Mouse (Mus musculus) left cerebral cortex, adult 2 months (tissue): ENCODE data around the gene Ugt1a8. TPM values are rescaled to one million over a fixed set of nuclear protein-coding genes. Genes with fewer than 3 reads are reported as not detected.

ENCODE experiments used
- DNase-seq, 2 experiments: peaks; one replicate each; pipeline ENCODE4 v3.0.0; 2021 to 2022; ENCODE audit warnings: low spot score in 2 of 2, mixed read lengths in 1 of 2; ENCODE audit errors: extremely low spot score in 1 of 2
- H3K27ac ChIP-seq: fragments of 200-600 bp; 2 replicates; pipeline ENCODE4 v1.8.1; 2022
- H3K4me3 ChIP-seq: fragments of 200-600 bp; 2 replicates; pipeline ENCODE4 v1.8.1; 2022
- CTCF ChIP-seq: fragments of 200-600 bp; IDR thresholded peaks from 2 replicates; pipeline ENCODE4 v1.8.1; 2022; ENCODE audit warnings: antibody characterized with exemption, mild to moderate bottlenecking, moderate library complexity
- intact Hi-C: fragments of 180-260 bp; cut with DNase I; formaldehyde crosslinking; loops from one replicate; pipeline ENCODE4 v1.15.1; 2025
- total RNA-seq, 2 experiments: library from RNA; stranded (reverse); gene quantifications; 2 replicates each; pipeline ENCODE4 v1.2.3; 2021

Ugt1a8 gene
- total RNA-seq, 2 experiments from 2014 or later: not detected

- peak; percentile 86 to 87 for DNase-seq
- intact Hi-C loops: no loop called here
- peak within 1 kb of the TSS; percentile 45 for H3K4me3 ChIP-seq
- 0 out of 2 replicates have a peak within 1 kb of the TSS, but pooled peaks have one; percentile 44 for H3K27ac ChIP-seq
- no peak; the same call in none of the 2 replicates for TF ChIP-seq CTCF
Measured at GRCm38 (mm10) chr1:88205294-88205922, 117.8 kb downstream of the Ugt1a8 start, which contains the start of gene Dnajb3. Dnajb3 (minus strand) TSS chr1:88205782.

- intact Hi-C loops: no loop called here
- H3K4me3 ChIP-seq: no peak overlapping the region
- DNase-seq: no peak
- no peak for TF ChIP-seq CTCF
- H3K27ac ChIP-seq: no peak overlapping the region
Measured at GRCm38 (mm10) chr1:88206843-88207479, 119.3 kb downstream of the Ugt1a8 start.

- DNase-seq: no peak
- H3K4me3 ChIP-seq: no peak within 1 kb of the TSS
- TF ChIP-seq CTCF: no peak
Measured at GRCm38 (mm10) chr1:88211812-88212211, 124.2 kb downstream of the Ugt1a8 start, which contains the start of gene Ugt1a1. Ugt1a1 (plus strand) TSS chr1:88211959.

GRCm38 (mm10) chr1:88212341-88213045 is 124.9 kb downstream of the Ugt1a8 start:
- no peak for TF ChIP-seq CTCF
- Histone ChIP-seq H3K27ac (no peak overlapping the region), H3K4me3 (no peak overlapping the region)
- DNase-seq: no peak
- intact Hi-C loops: no loop called here

More at GRCm38 (mm10) chr1:88211812-88212211, 124.2 kb downstream of the Ugt1a8 start, which contains the start of gene Ugt1a1:
- intact Hi-C loops: no loop called here
- H3K27ac ChIP-seq: no peak within 1 kb of the TSS

- no peak for DNase-seq
- TF ChIP-seq CTCF: no peak
- H3K27ac ChIP-seq: no peak overlapping the region
- intact Hi-C loops: no loop called here
- no peak overlapping the region for H3K4me3 ChIP-seq
Measured at GRCm38 (mm10) chr1:88213061-88213460, 125.4 kb downstream of the Ugt1a8 start.

GRCm38 (mm10) chr1:88213766-88214461 is 126.3 kb downstream of the Ugt1a8 start:
- intact Hi-C loops: no loop called here
- no peak for TF ChIP-seq CTCF
- DNase-seq: no peak
- Histone ChIP-seq H3K4me3 (no peak overlapping the region), H3K27ac (no peak overlapping the region)

- H3K4me3 ChIP-seq: no peak overlapping the region
- no peak for DNase-seq
- H3K27ac ChIP-seq: no peak overlapping the region
- intact Hi-C loops: no loop called here
- TF ChIP-seq CTCF: no peak
Measured at GRCm38 (mm10) chr1:88214462-88214952, 126.9 kb downstream of the Ugt1a8 start.

- no peak for DNase-seq
- H3K4me3 ChIP-seq: no peak overlapping the region
- no peak overlapping the region for H3K27ac ChIP-seq
- TF ChIP-seq CTCF: no peak
- intact Hi-C loops: no loop called here
Measured at GRCm38 (mm10) chr1:88215466-88216380, 128.1 kb downstream of the Ugt1a8 start.

GRCm38 (mm10) chr1:88216551-88216950 is 128.9 kb downstream of the Ugt1a8 start:
- DNase-seq: no peak
- Histone ChIP-seq H3K4me3 (no peak overlapping the region), H3K27ac (no peak overlapping the region)
- TF ChIP-seq CTCF: no peak
- intact Hi-C loops: no loop called here

- H3K4me3 ChIP-seq: no peak overlapping the region
- peak in 1 of 2 experiments; percentile 14 for DNase-seq
- no peak overlapping the region for H3K27ac ChIP-seq
- no peak; the same call in 1 of the 2 replicates for TF ChIP-seq CTCF
- intact Hi-C loops: no loop called here
Measured at GRCm38 (mm10) chr1:88217144-88217543, 129.5 kb downstream of the Ugt1a8 start.
